Mouse (Mus musculus) thymus, adult 2 months (tissue): ENCODE data around the gene Clstn3.

ENCODE experiments used
- CTCF ChIP-seq: fragments of 200-500 bp; IDR thresholded peaks from 2 replicates; pipeline ENCODE4 v1.5.1; 2012; ENCODE audit warnings: mild to moderate bottlenecking, control low read depth, low read length, moderate library complexity, borderline replicate concordance; ENCODE audit not compliant: control insufficient read depth, poor library complexity, insufficient read depth; ENCODE audit errors: extremely low read depth
- POLR2A ChIP-seq: fragments of 200-500 bp; IDR thresholded peaks from 2 replicates; pipeline ENCODE4 v1.6.1; 2012; ENCODE audit warnings: mild to moderate bottlenecking, low read length, control low read depth, moderate library complexity; ENCODE audit not compliant: control insufficient read depth, poor library complexity, insufficient read depth; ENCODE audit errors: extremely low read depth

DNA sequence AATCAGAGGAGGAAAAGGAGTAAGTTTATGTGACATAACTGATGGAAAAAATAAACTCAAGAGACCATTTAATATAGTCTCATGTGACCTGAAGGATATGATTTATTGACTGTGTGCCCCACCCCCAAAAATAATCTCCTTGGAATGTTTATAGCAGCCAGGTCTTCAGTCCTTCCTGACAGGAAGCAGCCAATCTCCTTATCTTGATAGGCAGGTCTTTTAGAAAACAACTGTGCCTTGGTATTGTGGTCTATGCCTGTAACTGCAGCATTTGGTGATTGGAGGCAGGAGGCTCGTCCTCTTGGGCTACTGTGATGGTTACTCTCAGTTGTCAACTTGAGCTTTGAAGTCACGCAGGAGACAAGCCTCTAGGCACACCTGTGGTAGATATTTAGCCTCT, 22.9 kb upstream of the Clstn3 start:
- TF ChIP-seq CTCF (no peak), POLR2A (no peak)
